Mouse (Mus musculus): ENCODE measurements around the gene Cryba2. TPM values are rescaled to one million over a fixed set of nuclear protein-coding genes. Genes with fewer than 3 reads are reported as not detected.

The Cryba2 gene
- not detected in 4 replicates for total RNA-seq (2023; ENCODE audit: inconsistent age)

GRCm38 (mm10) chr1:74893134-74893855 is at the start of gene Cryba2:
Gene Cryba2 (minus strand): TSS chr1:74893143.

GRCm38 (mm10) chr1:74935402-74935801 is 42.5 kb upstream of the Cryba2 start, which contains the start of gene Cfap65:
Gene Cfap65 (minus strand): TSS chr1:74935599.

GRCm38 (mm10) chr1:74885369-74886042 is 7.4 kb downstream of the Cryba2 start, which contains the start of gene Fev:
Gene Fev (minus strand): TSS chr1:74885419.

GRCm38 (mm10) chr1:74854306-74855056 is 38.5 kb downstream of the Cryba2 start, which contains the start of gene Cdk5r2:
Gene Cdk5r2 (plus strand): TSS chr1:74854934.

Other genes with a start within 250 kb of the Cryba2 start
- 43.9 to 51.5 TPM (median 45.4 TPM) in 4 replicates for gene Ttll4, start 231.4 kb downstream of the Cryba2 start, total RNA-seq (2023; ENCODE audit: inconsistent age)
- gene Cyp27a1, start 179.6 kb downstream of the Cryba2 start, total RNA-seq (2023; ENCODE audit: inconsistent age) = 11.3 to 15.0 TPM (median 12.6 TPM) in 4 replicates
- gene Prkag3, start 143.9 kb downstream of the Cryba2 start, total RNA-seq (2023; ENCODE audit: inconsistent age) = 0.29 TPM in 1 of 4 replicates, not detected in the others
- 0.48 TPM in 1 of 4 replicates, not detected in the others for gene Wnt6, start 121.3 kb downstream of the Cryba2 start, total RNA-seq (2023; ENCODE audit: inconsistent age)
- gene Wnt10a, start 101.6 kb downstream of the Cryba2 start, total RNA-seq (2023; ENCODE audit: inconsistent age) = 1.8 to 4.4 TPM (median 2.2 TPM) in 4 replicates
- gene Cdk5r2, start 38.2 kb downstream of the Cryba2 start, total RNA-seq (2023; ENCODE audit: inconsistent age) = not detected in 4 replicates
- gene Fev, start 7.7 kb downstream of the Cryba2 start, total RNA-seq (2023; ENCODE audit: inconsistent age) = not detected in 4 replicates
- not detected in 4 replicates for gene Cfap65, start 42.5 kb upstream of the Cryba2 start, total RNA-seq (2023; ENCODE audit: inconsistent age)
- 0.32 to 0.60 TPM (median 0.48 TPM) in 3 of 4 replicates, not detected in the other for gene Ihh, start 58.5 kb upstream of the Cryba2 start, total RNA-seq (2023; ENCODE audit: inconsistent age)
- gene Nhej1, start 232.1 kb upstream of the Cryba2 start, total RNA-seq (2023; ENCODE audit: inconsistent age) = 3.5 to 6.7 TPM (median 5.0 TPM) in 4 replicates
- gene Slc23a3, start 240.7 kb upstream of the Cryba2 start, total RNA-seq (2023; ENCODE audit: inconsistent age) = 0.93 to 1.8 TPM (median 1.3 TPM) in 4 replicates
- 107 to 119 TPM (median 112 TPM) in 4 replicates for gene Cnppd1, start 249.6 kb upstream of the Cryba2 start, total RNA-seq (2023; ENCODE audit: inconsistent age)
- 60.5 to 80.1 TPM (median 70.4 TPM) in 4 replicates for gene Retreg2, start 249.6 kb upstream of the Cryba2 start, total RNA-seq (2023; ENCODE audit: inconsistent age)

All from B cell, adult (primary cell).